Mouse (Mus musculus): Measurements from ENCODE around the gene Mea1. TPM values are rescaled to one million over a fixed set of nuclear protein-coding genes. Genes with fewer than 3 reads are reported as not detected.

Gene Mea1
- total RNA-seq, 2 experiments from 2014 or later = 105 to 120 TPM

DNA sequence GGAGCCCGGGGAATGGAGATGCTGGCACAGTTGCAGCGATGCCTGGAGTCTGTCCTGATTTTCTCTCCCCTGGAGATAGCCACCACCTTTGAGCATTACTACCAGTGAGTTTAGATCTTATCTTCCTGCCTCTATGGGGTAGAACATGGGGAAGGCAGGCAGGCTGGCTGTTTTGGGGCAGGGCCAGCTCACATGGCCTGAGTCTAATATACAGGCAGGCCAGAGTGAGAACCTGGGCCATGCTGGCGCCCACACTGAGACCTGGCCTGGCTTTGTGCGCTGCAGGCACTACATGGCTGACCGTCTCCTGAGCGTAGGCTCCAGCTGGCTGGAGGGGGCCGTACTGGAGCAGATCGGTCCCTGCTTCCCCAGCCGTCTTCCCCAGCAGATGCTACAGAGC, 17.2 kb upstream of the Mea1 start:
- intact Hi-C loops (cut with DNase I) = no loop called here
- no peak for DNase-seq (ENCODE audit: low spot score in 2 of 2)

DNA sequence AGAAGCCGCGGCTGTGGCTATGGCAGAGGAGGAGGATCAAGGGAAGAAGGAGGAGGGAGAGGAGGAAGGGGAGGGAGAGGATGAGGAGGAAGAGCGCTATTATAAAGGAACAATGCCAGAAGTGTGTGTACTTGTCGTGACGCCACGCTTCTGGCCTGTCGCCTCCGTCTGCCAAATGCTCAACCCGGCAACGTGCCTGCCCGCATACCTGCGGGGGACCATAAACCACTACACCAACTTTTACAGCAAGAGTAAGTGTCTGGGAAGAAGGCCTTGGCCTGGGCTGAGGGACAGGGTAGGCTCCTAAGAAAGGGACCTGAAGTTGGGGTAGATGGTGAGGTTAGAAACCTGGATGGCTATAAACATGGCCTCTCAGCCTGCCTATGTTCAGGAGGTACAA, 16.6 kb upstream of the Mea1 start:
- intact Hi-C loops (cut with DNase I) = no loop called here
- no peak for DNase-seq (ENCODE audit: low spot score in 2 of 2)

DNA sequence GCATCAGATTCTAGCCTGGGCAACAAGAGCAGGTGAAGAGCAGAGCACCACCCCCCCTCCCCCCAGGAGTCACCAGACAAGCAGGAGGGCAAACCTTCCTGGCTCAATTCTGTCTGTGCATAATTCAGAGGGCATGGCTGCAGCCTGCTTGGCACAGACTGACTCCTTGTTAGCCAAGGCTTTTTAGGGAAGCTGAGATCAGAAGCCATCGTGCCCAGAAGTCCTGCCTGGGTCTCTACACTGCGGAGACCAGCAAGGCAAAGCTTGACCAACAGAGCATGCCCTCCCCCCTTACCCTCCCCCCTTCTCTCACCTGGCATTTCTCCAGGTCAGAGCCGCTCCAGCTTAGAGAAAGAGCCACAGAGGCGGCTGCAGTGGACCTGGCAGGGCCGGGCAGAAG, 15.9 kb upstream of the Mea1 start:
- no peak for DNase-seq (ENCODE audit: low spot score in 2 of 2)
- intact Hi-C loops (cut with DNase I) = no loop called here

DNA sequence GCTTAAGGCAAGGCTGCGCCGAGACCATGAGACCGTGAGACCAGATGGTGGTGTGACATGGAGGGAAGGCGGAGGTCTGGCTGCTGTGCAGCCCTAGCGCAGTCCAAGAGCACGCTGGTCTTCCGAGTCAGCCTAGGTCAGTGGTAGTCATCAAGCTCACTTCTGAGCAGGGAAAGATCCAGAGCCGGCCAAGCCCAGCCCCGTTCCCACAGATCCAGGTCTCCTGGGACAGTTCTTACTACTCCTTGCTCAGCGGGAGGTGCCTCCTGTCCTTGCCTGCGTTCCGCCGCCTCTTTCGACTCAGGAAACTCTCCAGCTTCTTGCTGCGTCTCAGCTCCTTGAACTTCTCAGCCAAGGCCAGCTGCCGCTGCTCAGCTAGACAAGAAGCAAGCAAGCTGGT, 10.9 kb upstream of the Mea1 start:
- DNase-seq (ENCODE audit: low spot score in 2 of 2) = no peak
- intact Hi-C loops (cut with DNase I) = no loop called here

DNA sequence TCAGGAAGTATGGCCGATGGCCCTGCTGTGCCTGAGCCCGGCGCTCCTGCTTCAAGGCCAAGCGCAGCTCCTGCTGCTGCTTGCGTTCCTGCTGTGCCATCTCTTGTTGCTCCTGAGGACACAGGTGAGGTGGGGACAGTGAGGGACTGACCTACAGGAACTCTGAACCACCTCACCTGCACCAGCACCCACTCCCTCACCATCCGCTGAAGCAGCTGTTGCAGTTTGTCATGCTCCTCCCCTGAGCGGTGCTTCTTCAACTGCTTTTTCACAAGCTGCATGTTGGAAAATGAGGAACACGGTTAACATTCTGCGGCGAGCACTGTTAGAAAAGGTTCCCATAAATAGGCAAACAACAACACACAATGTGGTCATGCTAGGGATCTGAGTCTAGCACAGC, 8.7 kb upstream of the Mea1 start:
- DNase-seq (ENCODE audit: low spot score in 2 of 2) = no peak
- intact Hi-C loops (cut with DNase I) = no loop called here

DNA sequence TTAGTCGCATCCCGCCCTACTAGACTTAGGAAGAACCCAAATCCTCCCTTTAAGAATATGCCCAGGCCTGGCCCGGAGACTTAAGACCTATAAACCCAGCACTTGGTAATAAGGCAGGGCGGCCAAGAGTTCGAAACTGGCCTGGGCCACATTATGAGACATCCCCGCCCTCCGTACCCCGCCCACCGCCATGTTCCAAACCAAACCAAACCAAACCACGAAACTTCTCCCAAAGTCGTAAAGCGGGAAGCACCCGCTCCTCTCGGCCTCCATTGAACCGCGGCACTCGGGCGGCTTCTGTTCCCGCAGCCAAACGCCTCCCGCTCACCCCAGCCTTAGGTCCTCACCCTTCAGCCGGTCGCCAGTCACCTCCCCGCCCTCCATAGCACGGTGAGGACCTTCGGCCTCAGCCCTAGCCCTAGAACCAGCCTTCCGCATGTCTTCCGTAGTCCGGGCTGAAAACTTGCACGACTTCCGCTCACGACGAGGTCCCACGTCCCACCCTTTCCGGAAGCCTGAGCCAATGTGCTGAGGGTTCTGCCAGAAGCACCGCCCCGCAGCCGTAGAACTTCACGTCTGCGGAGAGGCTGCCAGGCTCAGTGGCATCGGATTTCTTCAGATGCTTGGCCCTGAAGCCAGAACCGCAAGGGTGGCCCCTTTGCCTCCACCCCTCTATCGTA, 4.6 kb upstream of the Mea1 start, which contains the start of gene Rrp36:
Gene Rrp36, minus strand, starts transcription at position 503 of the 680 bp plus-strand sequence.
- intact Hi-C loops (cut with DNase I) = no loop called here
- peak; percentile 90 to 92 for DNase-seq (ENCODE audit: low spot score in 2 of 2)

DNA sequence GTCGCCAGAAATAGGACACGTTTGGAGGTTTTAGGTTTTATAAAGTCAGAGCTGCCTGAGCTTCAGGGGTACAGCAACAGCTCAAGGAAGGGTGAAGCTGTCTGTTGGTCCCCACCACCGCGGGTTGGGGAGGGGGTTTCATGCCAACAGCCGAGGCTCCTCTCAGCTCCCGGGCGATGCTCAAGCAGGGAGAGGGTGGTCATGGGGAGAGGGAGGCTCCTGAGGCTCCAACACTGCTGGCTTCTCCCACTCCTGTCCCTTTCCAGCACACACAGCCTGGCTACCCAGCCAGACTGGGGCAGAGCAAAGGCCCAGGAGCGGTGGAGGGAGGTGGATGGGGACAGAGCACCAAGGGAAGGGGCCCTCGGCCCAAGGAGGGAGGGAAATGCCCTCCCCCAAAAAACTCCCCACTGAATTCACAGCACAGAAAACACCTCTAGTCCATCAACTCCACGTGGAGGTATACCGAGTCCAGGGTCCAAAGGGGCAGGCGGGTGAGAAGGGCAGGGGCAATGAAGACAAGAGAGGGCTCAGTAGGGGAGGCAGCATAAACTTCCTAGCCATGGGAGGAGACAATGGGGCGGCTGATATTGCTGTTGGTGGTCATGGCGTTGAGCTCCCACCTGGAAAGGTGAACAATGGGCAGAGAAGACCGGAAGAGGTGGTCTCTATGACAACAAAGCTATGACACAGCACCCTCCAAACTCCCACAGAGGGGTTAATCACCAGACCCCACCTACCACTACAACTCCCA, 3.9 kb upstream of the Mea1 start:
- intact Hi-C loops (cut with DNase I) = no loop called here
- DNase-seq (ENCODE audit: low spot score in 2 of 2) = no peak

DNA sequence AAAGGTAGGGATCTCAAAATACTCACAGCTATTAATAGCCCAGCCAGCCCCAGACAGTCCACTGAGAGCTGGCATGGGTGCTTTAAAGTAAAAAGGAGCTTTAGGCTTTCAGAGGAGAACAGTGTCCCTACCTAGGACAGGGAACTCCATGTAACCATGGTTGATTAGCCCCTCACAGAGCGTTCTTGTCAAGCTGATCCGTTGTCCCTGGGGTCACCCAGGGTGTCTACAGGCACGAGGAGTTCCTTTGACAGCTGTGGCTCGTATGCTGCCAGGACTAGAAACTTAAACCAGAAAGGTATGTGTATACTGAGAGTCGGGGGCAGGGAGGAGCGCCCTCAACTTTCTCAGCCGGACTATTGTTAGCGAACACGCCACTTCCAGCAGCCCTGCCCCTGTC, 318 bp downstream of the Mea1 start:
- intact Hi-C loops (cut with DNase I) = no loop called here
- DNase-seq (ENCODE audit: low spot score in 2 of 2) = no peak

DNA sequence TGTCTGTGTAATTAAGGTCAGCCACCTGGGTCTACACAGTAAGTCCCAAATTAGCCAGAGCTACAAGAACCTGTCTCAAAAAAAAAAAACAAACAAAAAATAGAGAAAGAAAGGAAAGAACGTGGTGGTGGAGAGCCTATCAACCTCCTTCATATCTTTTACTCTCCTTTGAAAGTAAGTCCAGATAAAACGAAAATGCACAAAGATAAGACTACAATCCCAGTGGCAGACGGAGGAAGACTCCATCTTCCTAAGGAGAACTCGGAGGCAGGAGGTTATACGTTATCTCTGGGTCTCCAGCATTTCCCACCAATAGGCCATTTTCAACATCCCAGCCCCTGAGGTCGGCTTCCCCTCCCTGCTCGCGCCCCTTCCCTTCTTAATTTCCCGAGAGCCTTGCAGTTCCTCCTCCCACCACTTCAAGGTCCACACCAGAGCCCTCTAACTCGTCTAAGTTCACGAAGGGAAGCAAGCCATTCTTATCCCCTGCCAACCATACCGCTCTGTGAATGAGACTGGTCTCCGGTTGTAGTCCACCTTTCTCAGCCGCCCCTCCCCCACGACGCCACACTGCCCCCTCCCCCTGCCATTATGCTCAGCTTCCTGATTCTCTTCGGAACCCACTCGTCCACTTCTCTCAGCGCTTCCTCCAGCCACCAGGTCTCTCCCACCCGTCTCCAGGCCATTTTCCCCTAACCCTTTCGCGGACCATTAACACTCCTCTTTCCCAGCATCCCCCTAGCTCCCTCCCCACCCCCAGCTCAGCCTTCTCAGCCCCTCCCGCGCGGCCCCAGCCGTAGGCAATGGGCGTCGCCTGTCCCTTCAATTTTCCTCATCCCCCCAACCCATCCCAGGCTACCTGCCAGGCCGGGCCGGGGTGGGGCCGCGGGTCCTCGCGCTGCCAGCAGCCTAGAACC, 1.5 kb downstream of the Mea1 start:
- DNase-seq (ENCODE audit: low spot score in 2 of 2) = peak; percentile 45 to 52
- intact Hi-C loops (cut with DNase I) = no loop called here

DNA sequence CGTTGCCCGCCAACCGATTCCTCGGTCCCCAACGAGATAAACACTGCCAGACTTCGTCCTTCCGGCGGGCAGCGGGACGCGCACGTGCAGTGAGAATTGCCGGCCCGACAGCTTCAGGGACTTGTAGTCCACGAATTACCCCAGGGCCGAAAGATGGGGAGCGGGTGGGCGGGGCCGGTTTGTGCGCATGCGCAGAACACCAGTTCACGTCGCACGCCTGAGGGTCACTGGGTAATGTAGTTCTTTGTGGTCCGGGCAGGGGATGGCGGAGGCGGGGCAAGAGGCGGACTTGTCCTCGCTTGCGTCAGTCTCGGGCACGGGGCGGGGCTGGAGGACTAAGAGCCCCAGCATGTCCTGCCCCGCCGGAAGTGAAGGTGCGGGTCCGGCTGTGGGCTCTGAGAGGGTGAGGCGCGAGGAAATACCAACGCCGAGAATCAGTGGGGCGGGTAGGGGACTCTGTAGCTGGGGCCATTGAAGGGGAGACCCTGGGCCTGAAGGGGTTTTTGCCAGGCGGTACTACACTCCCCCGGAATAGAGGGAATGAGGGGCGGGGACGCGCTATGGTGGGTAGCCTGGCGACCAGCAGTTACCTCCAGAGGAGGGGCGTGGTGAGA, 2.3 kb downstream of the Mea1 start, which contains the start of gene Klhdc3:
Gene Klhdc3, minus strand, starts transcription at position 155 of the 614 bp plus-strand sequence.
- intact Hi-C loops (cut with DNase I) = no loop called here
- DNase-seq (ENCODE audit: low spot score in 2 of 2) = peak; percentile 97 to 98

DNA sequence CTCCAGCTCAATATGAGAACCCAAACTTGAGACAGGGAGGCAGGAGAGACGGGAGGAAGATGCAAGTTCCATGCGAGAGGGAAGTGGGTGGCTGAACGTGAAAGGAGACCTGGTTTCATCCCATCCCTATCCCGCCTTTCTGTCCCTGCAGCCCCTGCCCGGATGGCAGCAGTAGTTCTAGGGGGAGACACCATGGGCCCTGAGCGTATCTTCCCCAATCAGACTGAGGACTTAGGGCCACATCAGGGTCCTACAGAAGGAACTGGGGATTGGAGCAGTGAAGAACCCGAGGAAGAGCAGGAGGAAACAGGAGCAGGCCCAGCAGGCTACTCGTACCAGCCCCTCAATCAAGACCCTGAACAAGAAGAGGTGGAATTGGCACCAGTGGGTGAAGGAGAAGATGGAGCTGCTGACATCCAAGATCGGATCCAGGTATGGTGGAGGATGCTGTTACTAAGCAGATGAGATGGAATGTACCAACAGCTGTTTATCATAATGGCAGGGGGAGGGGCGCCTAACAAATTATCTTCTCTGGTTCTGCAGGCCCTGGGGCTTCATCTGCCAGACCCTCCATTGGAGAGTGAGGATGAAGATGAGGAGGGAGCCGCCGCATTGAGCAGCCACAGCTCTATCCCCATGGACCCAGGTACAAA, 3.0 kb downstream of the Mea1 start:
- intact Hi-C loops (cut with DNase I) = no loop called here
- no peak for DNase-seq (ENCODE audit: low spot score in 2 of 2)

DNA sequence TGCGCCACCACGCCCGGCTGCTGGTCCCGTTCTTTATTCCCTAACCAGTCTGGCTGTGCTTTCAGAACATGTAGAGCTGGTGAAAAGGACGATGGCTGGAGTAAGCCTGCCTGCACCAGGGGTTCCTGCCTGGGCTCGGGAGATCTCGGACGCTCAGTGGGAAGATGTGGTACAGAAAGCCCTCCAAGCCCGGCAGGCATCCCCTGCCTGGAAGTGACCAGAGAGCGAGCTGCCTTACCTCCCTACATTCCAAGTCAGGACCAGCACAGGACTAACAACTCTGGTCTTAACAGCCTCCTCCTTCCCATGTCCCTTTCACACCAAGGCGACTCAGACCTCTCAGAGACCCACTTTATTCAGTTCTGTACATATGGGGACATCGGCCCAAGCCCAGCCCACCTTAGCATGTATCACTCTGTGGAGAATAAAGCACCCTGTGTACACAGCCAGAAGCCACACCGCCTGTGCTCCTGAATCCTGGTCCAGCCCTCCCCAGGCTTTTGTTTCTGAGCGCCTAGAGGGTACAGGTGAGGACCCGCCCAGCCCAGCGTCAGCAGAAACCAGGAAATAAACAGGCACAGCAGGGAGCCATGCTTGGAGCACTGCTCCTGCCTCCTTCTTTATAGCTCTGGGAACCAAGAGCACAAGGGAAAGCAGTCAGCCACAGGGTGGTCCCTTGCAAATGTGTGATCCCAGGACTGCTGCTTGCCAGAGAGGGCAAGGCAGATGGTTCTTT, 4.2 kb downstream of the Mea1 start:
- no peak for DNase-seq (ENCODE audit: low spot score in 2 of 2)
- intact Hi-C loops (cut with DNase I) = no loop called here

DNA sequence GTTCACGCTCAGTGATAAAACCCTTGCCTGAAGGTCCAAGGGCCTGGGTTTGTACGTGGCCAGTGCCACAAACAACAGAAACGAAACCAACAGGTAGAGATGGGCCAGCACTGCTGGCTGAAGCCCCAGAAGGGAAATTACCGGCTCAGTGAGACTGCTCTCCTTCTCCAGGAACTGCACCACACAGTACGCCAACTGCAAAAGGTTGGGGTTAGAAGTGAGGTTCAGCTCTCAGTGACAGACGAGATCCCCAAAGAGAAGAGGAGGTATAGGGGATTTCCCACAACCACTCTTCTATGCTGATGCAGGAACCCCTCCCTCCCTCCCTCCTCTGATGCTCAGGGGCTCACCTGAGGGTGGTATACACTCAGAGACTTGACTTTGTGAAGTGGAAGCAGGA, 7.3 kb downstream of the Mea1 start:
- DNase-seq (ENCODE audit: low spot score in 2 of 2) = no peak
- intact Hi-C loops (cut with DNase I) = no loop called here

DNA sequence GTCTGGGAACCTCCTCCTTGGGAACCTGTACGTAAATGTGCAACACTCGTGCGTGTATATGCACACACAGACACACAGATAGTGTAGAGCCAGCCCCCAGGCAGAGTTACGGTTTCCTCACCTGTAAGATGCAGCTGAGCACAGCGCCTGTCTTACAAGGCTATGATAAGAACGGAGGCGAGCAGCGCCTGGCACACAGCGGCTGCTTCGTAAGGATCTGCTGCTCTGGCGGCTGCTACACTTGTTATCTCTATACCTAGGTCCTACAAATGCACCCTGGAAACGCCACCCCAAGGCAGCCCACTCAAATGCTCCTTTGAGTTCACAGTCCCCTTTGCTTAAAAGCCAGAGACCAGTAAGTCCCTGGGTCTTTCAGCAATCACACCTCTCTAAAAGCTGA, 12.1 kb downstream of the Mea1 start:
- intact Hi-C loops (cut with DNase I) = no loop called here

DNA sequence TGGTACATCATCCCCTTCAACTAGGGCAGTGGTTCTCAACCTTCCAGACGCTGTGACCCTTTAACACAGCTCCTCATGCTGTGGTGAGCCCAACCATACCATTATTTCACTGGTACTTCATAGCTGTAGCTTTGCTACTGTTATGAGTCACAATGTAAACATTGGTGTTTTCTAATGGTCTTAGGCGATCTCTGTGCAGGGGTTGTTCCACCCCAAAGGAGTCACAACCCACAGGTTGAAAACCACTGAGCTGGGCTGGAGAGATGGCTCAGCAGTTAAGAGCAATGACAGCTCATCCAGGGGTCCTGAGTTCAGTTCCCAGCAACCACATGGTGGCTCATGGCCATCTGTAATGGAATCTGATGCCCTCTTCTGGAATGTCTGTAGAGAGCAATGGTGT, 12.8 kb downstream of the Mea1 start:
- intact Hi-C loops (cut with DNase I) = no loop called here
- DNase-seq (ENCODE audit: low spot score in 2 of 2) = no peak

More for the DNA sequence above, 12.1 kb downstream of the Mea1 start:
- no peak for DNase-seq (ENCODE audit: low spot score in 2 of 2)

DNA sequence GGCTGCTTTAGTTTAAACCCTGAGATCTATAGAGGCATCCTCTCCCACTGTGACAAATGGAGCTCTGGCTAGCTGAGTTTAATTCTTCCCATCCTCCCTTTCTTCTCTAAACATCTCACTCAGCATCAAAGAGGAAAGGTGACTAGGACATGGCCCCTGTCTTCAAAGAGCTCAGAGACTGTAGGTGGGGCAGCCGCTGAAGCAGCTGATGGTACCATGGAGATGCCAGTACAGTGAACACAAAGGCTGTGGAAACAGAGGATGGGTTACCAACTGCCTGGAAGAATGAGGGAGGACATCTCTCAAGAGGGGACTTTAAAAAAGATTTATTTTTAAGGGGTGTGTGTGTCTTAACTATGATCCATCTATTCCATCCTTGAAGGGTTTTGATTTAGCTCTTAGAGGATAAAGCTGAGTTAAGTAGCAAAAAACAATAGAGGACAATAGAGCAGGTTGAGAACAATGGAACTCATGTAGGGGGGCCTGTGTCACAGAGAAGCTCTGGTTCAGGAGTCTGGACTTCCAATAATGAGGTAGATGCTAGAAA, 16.0 kb downstream of the Mea1 start:
- no peak for DNase-seq (ENCODE audit: low spot score in 2 of 2)
- intact Hi-C loops (cut with DNase I) = no loop called here

DNA sequence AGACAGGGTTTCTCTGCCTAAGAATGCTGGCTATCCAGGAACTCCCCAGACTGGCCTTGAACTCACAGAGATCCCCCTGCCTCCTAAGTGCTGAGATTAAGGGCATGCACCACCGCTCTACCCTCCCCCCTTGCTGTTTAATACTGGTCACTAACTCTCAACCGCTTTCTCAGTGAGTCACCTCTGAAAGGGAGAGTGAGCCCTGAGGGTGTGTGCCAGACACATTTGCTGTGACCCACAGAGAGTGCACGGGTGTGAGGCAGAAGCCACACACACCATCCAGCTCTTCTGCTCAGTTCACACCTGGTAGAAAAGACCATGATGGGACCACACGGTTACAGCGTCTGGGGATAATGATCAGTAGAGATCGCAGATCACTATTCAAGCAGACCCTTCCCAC, 19.9 kb downstream of the Mea1 start:
- intact Hi-C loops (cut with DNase I) = no loop called here
- DNase-seq (ENCODE audit: low spot score in 2 of 2) = no peak

DNA sequence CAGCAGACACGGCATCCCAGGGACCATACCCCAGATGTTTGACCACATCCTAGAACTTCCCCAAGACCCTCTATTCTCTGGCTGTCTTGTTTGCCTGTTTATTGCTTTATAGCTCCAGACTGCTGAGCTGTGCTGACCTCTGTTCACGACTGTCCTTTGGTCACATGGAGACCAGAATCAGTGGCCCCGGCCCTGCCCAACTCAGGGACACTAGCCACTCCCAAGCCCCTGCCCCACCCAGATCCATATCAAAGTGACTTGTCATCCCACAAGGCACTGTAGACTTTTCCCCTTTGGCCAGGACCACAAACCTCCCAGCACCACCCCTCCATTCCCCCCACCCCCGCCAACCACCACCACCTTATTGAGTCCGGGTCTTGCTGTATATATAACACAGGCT, 20.7 kb downstream of the Mea1 start:
- DNase-seq (ENCODE audit: low spot score in 2 of 2) = no peak
- intact Hi-C loops (cut with DNase I) = no loop called here

All from left cerebral cortex, postnatal 14 days (tissue).